Mouse (Mus musculus) heart, embryonic 13.5 days (tissue): ENCODE data around the gene Dab1. TPM values are rescaled to one million over a fixed set of nuclear protein-coding genes. Genes with fewer than 3 reads are reported as not detected.

ENCODE experiments used
- ATAC-seq: fragments of 200-750 bp; cut with Nextera tagmentation; 2 replicates; pipeline ENCODE4 v1.8.0; 2017; ENCODE audit warnings: moderate TSS enrichment; ENCODE audit not compliant: insufficient number of reproducible peaks, low FRiP score, low TSS enrichment; ENCODE audit errors: extremely low read depth
- H3K27ac ChIP-seq: fragments of 300-500 bp; sonication (generic); replicated peaks from 2 replicates; pipeline ENCODE4 v1.5.1; 2015; ENCODE audit warnings: moderate library complexity, mild to moderate bottlenecking, inconsistent platforms
- H3K27me3 ChIP-seq: fragments of 300-500 bp; sonication (generic); replicated peaks from 2 replicates; pipeline ENCODE4 v1.6.1; 2015; ENCODE audit warnings: mild to moderate bottlenecking, inconsistent platforms
- H3K36me3 ChIP-seq: fragments of 300-500 bp; sonication (generic); 2 replicates; pipeline ENCODE4 v1.6.1; 2015; ENCODE audit warnings: mild to moderate bottlenecking, inconsistent platforms
- H3K4me1 ChIP-seq: fragments of 300-500 bp; sonication (generic); 2 replicates; pipeline ENCODE4 v1.6.1; 2015; ENCODE audit warnings: inconsistent platforms
- H3K4me2 ChIP-seq: fragments of 300-500 bp; sonication (generic); 2 replicates; pipeline ENCODE4 v1.6.1; 2015; ENCODE audit warnings: inconsistent platforms, mild to moderate bottlenecking, moderate library complexity
- H3K4me3 ChIP-seq: fragments of 300-500 bp; sonication (generic); 2 replicates; pipeline ENCODE4 v1.5.1; 2015; ENCODE audit warnings: moderate library complexity, mild to moderate bottlenecking, inconsistent platforms
- H3K9ac ChIP-seq: fragments of 300-500 bp; sonication (generic); 2 replicates; pipeline ENCODE4 v1.6.1; 2015; ENCODE audit warnings: inconsistent platforms, mild to moderate bottlenecking, moderate library complexity
- H3K9me3 ChIP-seq: fragments of 300-500 bp; sonication (generic); 2 replicates; pipeline ENCODE4 v1.6.1; 2016; ENCODE audit warnings: inconsistent platforms
- WGBS: fragments of 180-500 bp; shearing (Covaris S2); methylation state at CpG from one replicate; pipeline ENCODE4 v1.1.7; 2015; ENCODE audit warnings: mixed read lengths; 5-methylcytosine and 5-hydroxymethylcytosine counted together
- polyA plus RNA-seq: library from polyadenylated mRNA; unstranded; fragments of >200 nt; fragmentation: Nextera tagmentation; extraction: Ambion mirVana; gene quantifications from 2 replicates; pipeline ENCODE4 v1.2.1, GENCODE M21; 2015

Dab1 gene
- polyA plus RNA-seq, 1 experiment from 2014 or later = 0.48 TPM

- no peak overlapping the region for H3K27ac ChIP-seq
- H3K9me3 ChIP-seq = no peaks in the 10 kb centered on the region
- no peak overlapping the region for H3K4me2 ChIP-seq
- no peaks in the 10 kb centered on the region for H3K27me3 ChIP-seq
- no peak for ATAC-seq
- H3K9ac ChIP-seq = no peak overlapping the region
- 63% methylated on average over 2 of the region's 2 CpGs for WGBS
- no peaks in the 10 kb centered on the region for H3K4me1 ChIP-seq
- H3K4me3 ChIP-seq = no peak overlapping the region
- no peaks in the 10 kb centered on the region for H3K36me3 ChIP-seq
Observed at GRCm38 (mm10) chr4:103839541-103839940, 220.4 kb downstream of the Dab1 start.

- no peak for ATAC-seq
- 48% methylated on average over 7 of the region's 7 CpGs for WGBS
- Histone ChIP-seq H3K9ac (no peak overlapping the region), H3K9me3 (no peaks in the 10 kb centered on the region), H3K27me3 (no peaks in the 10 kb centered on the region), H3K36me3 (no peaks in the 10 kb centered on the region), H3K4me2 (no peak overlapping the region), H3K4me3 (no peak overlapping the region), H3K27ac (no peak overlapping the region), H3K4me1 (no peaks in the 10 kb centered on the region)
Observed at GRCm38 (mm10) chr4:103841126-103841525, 222.0 kb downstream of the Dab1 start.

- Histone ChIP-seq H3K27ac (no peak overlapping the region), H3K9me3 (no peaks in the 10 kb centered on the region), H3K27me3 (no peaks in the 10 kb centered on the region), H3K4me2 (no peak overlapping the region), H3K4me1 (no peaks in the 10 kb centered on the region), H3K36me3 (no peaks in the 10 kb centered on the region), H3K9ac (no peak overlapping the region), H3K4me3 (no peak overlapping the region)
- ATAC-seq = no peak
- 59% methylated on average over 7 of the region's 7 CpGs for WGBS
Observed at GRCm38 (mm10) chr4:103844635-103845034, 225.5 kb downstream of the Dab1 start.

- H3K4me1 ChIP-seq = no peaks in the 10 kb centered on the region
- no peaks in the 10 kb centered on the region for H3K9me3 ChIP-seq
- H3K36me3 ChIP-seq = no peaks in the 10 kb centered on the region
- no peaks in the 10 kb centered on the region for H3K27me3 ChIP-seq
- no peak for ATAC-seq
- no peak overlapping the region for H3K4me2 ChIP-seq
- no peak overlapping the region for H3K9ac ChIP-seq
- WGBS = 10% methylated on average over 1 of the region's 1 CpGs
- no peak overlapping the region for H3K27ac ChIP-seq
- H3K4me3 ChIP-seq = no peak overlapping the region
Observed at GRCm38 (mm10) chr4:103857173-103857572, 238.0 kb downstream of the Dab1 start.

- Histone ChIP-seq H3K9ac (no peak overlapping the region), H3K27ac (no peak overlapping the region), H3K9me3 (no peaks in the 10 kb centered on the region), H3K36me3 (no peaks in the 10 kb centered on the region), H3K4me1 (no peaks in the 10 kb centered on the region), H3K27me3 (no peaks in the 10 kb centered on the region), H3K4me3 (no peak overlapping the region), H3K4me2 (no peak overlapping the region)
- no peak for ATAC-seq
- WGBS = 14% methylated on average over 3 of the region's 3 CpGs
Observed at GRCm38 (mm10) chr4:103875564-103875963, 256.4 kb downstream of the Dab1 start.

- Histone ChIP-seq H3K36me3 (no peaks in the 10 kb centered on the region), H3K4me2 (no peak overlapping the region), H3K4me1 (no peaks in the 10 kb centered on the region), H3K9me3 (no peaks in the 10 kb centered on the region), H3K4me3 (no peak overlapping the region), H3K27me3 (no peaks in the 10 kb centered on the region), H3K27ac (no peak overlapping the region), H3K9ac (no peak overlapping the region)
- WGBS = 81% methylated on average over 4 of the region's 4 CpGs
- ATAC-seq = no peak
Observed at GRCm38 (mm10) chr4:103878841-103879240, 259.7 kb downstream of the Dab1 start.

GRCm38 (mm10) chr4:103881641-103882040 lies 262.5 kb downstream of the Dab1 start:
- H3K36me3 ChIP-seq = no peaks in the 10 kb centered on the region
- H3K27me3 ChIP-seq = no peaks in the 10 kb centered on the region
- no peak overlapping the region for H3K4me3 ChIP-seq
- no peak overlapping the region for H3K9ac ChIP-seq
- H3K4me1 ChIP-seq = no peaks in the 10 kb centered on the region
- WGBS = 65% methylated on average over 3 of the region's 3 CpGs
- no peak overlapping the region for H3K4me2 ChIP-seq
- H3K27ac ChIP-seq = no peak overlapping the region
- ATAC-seq = no peak
- no peaks in the 10 kb centered on the region for H3K9me3 ChIP-seq

GRCm38 (mm10) chr4:103888086-103888485 lies 268.9 kb downstream of the Dab1 start:
- ATAC-seq = no peak
- Histone ChIP-seq H3K4me2 (no peak overlapping the region), H3K9me3 (no peaks in the 10 kb centered on the region), H3K4me1 (no peaks in the 10 kb centered on the region), H3K4me3 (no peak overlapping the region), H3K27ac (no peak overlapping the region), H3K27me3 (no peaks in the 10 kb centered on the region), H3K36me3 (no peaks in the 10 kb centered on the region), H3K9ac (no peak overlapping the region)
- 62% methylated on average over 2 of the region's 2 CpGs for WGBS

GRCm38 (mm10) chr4:103889110-103889509 lies 270.0 kb downstream of the Dab1 start:
- no peaks in the 10 kb centered on the region for H3K27me3 ChIP-seq
- H3K4me2 ChIP-seq = no peak overlapping the region
- no peaks in the 10 kb centered on the region for H3K36me3 ChIP-seq
- no peaks in the 10 kb centered on the region for H3K4me1 ChIP-seq
- no peaks in the 10 kb centered on the region for H3K9me3 ChIP-seq
- H3K9ac ChIP-seq = no peak overlapping the region
- ATAC-seq = no peak
- WGBS = 88% methylated on average over 3 of the region's 3 CpGs
- no peak overlapping the region for H3K4me3 ChIP-seq
- no peak overlapping the region for H3K27ac ChIP-seq

- no peak overlapping the region for H3K27ac ChIP-seq
- H3K4me2 ChIP-seq = no peak overlapping the region
- no peaks in the 10 kb centered on the region for H3K36me3 ChIP-seq
- WGBS = 72% methylated on average over 4 of the region's 4 CpGs
- no peaks in the 10 kb centered on the region for H3K4me1 ChIP-seq
- no peak for ATAC-seq
- no peaks in the 10 kb centered on the region for H3K27me3 ChIP-seq
- no peaks in the 10 kb centered on the region for H3K9me3 ChIP-seq
- H3K4me3 ChIP-seq = no peak overlapping the region
- H3K9ac ChIP-seq = no peak overlapping the region
Observed at GRCm38 (mm10) chr4:103896806-103897205, 277.6 kb downstream of the Dab1 start.

- H3K27ac ChIP-seq = no peak overlapping the region
- H3K4me3 ChIP-seq = no peak overlapping the region
- H3K9me3 ChIP-seq = no peaks in the 10 kb centered on the region
- no peaks in the 10 kb centered on the region for H3K27me3 ChIP-seq
- 75% methylated on average over 6 of the region's 6 CpGs for WGBS
- no peaks in the 10 kb centered on the region for H3K4me1 ChIP-seq
- no peak overlapping the region for H3K9ac ChIP-seq
- H3K4me2 ChIP-seq = no peak overlapping the region
- H3K36me3 ChIP-seq = no peaks in the 10 kb centered on the region
- no peak for ATAC-seq
Observed at GRCm38 (mm10) chr4:103897702-103898101, 278.5 kb downstream of the Dab1 start.

GRCm38 (mm10) chr4:103911441-103911840 lies 292.3 kb downstream of the Dab1 start:
- Histone ChIP-seq H3K36me3 (no peaks in the 10 kb centered on the region), H3K9ac (no peak overlapping the region), H3K4me3 (no peak overlapping the region), H3K4me1 (no peaks in the 10 kb centered on the region), H3K4me2 (no peak overlapping the region), H3K27ac (no peak overlapping the region), H3K9me3 (no peaks in the 10 kb centered on the region), H3K27me3 (no peaks in the 10 kb centered on the region)
- ATAC-seq = no peak
- WGBS = 72% methylated on average over 4 of the region's 4 CpGs
